Mouse (Mus musculus) bone marrow, adult 2 months (tissue): ENCODE measurements around the gene Slc38a7. TPM values are rescaled to one million over a fixed set of nuclear protein-coding genes. Genes with fewer than 3 reads are reported as not detected.
"Not testable (repeated sequence)": the region's sequence is repeated elsewhere in the genome, so short reads cannot be mapped to it uniquely, and the experiment has no call there.

Experiments used
- H3K27ac ChIP-seq: fragments of 200-500 bp; 2 replicates; pipeline ENCODE4 v1.5.1; 2012; ENCODE audit warnings: low read depth, mild to moderate bottlenecking, control low read depth, inconsistent platforms, low read length; ENCODE audit not compliant: control insufficient read depth, poor library complexity, insufficient read depth
- H3K4me1 ChIP-seq: fragments of 200-500 bp; 2 replicates; pipeline ENCODE4 v1.6.1; 2011; ENCODE audit warnings: low read length; ENCODE audit not compliant: control insufficient read depth, insufficient read depth
- H3K4me3 ChIP-seq: fragments of 200-500 bp; replicated peaks from 2 replicates; pipeline ENCODE3; 2011; ENCODE audit warnings: mild to moderate bottlenecking, low read depth, low read length, control low read depth; ENCODE audit not compliant: control insufficient read depth
- CTCF ChIP-seq: fragments of 200-500 bp; IDR thresholded peaks from 2 replicates; pipeline ENCODE4 v1.5.1; 2011; ENCODE audit warnings: low read length, control low read depth; ENCODE audit not compliant: control insufficient read depth, insufficient read depth
- POLR2A ChIP-seq: fragments of 200-500 bp; IDR thresholded peaks from 2 replicates; pipeline ENCODE4 v1.6.1; 2011; ENCODE audit warnings: low read depth, mild to moderate bottlenecking, control low read depth, low read length, borderline replicate concordance; ENCODE audit not compliant: control insufficient read depth
- WGBS: fragments of 180-500 bp; shearing (Covaris S2); methylation state at CpG from one replicate; pipeline ENCODE4 v1.1.7; 2018; 5-methylcytosine and 5-hydroxymethylcytosine counted together
- polyA plus RNA-seq: library from polyadenylated mRNA; stranded (reverse); fragments of >200 nt; gene quantifications from 2 replicates; pipeline ENCODE4 v1.2.4, GENCODE M21; 2011; ENCODE audit warnings: low replicate concordance; ENCODE audit not compliant: missing spikeins, insufficient read depth, insufficient read length

The Slc38a7 gene
- polyA plus RNA-seq, 1 experiment = 3.0 TPM

DNA sequence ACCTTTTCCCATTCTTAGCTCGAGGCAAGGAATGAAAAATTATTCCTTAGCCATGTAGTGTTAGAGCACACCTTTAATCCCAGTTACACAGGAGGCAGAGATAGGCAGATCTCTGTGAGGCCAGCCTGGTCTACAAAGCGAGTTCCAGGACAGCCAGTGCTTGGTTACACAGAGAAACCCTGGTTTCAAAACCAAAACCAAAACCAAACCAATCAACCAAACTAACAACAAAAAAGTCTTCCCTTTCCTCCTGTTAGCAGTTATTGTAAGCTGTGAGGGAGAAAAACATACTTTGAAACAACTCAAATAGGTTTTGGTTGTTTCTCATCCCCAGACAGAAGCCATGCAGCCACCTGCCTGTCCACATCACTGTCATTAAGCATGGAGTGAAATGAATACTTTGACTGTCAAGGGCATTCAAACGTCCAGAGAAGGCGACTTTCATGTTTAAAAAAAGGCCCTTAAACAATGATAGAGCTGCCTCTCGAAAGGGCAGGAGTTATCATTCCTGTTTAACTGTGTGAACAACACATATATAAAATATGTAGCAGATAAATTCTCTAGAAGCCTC, 32.0 kb upstream of the Slc38a7 start:
- WGBS = 69% methylated on average over 5 of the region's 5 CpGs
- Histone ChIP-seq H3K27ac (no peak overlapping the region), H3K4me1 (peaks cover 1% of the 10 kb centered on the region; the same call in 1 of the 2 replicates), H3K4me3 (no peak overlapping the region)
- TF ChIP-seq POLR2A (no peak), CTCF (no peak)

DNA sequence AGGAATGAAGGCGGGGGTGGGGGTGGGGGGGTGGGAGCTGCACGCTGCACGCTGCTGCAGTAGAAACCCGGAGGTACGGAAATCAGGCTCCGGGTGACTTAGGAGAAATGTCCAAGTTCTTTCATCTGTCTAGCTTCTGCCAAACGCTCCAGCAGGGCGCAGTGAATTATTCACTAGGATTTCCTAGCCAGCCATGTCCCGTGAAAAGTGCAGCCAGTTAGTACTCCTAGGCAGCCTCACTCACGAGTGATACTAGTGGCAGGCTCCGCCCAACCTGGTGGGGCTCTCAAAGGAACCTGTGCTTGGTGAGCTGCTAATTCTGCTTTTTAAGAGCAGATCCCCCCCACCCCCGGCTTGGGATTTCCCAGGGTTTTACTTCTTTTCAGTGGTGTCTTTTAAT, 31.2 kb upstream of the Slc38a7 start:
- Histone ChIP-seq H3K4me3 (no peak overlapping the region), H3K4me1 (peaks cover 1% of the 10 kb centered on the region; the same call in 1 of the 2 replicates), H3K27ac (no peak overlapping the region)
- TF ChIP-seq CTCF = no peak
- TF ChIP-seq POLR2A = no peak
- 80% methylated on average over 11 of the region's 12 CpGs for WGBS

DNA sequence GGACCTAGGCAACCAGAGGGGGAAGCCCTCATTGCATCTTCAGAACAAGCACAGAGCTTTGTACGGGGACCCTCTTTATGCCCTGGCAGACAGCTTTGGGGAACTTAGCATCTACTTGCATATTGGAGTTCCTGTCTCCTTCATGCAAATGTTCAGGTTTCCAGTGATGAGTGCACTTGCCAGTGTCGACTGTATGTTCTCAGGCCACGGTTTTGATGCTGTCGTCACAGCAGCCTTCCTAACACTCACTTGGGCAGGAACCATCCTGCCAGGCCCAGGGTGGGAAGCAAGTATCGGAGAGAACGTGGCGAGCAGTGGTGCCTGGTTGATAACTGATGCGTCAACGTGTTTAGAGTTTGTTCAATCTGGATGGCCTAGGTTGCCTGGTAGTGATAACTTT, 28.9 kb upstream of the Slc38a7 start:
- no peak for TF ChIP-seq CTCF
- no peak for TF ChIP-seq POLR2A
- H3K27ac ChIP-seq = no peak overlapping the region
- 64% methylated on average over 9 of the region's 9 CpGs for WGBS
- no peaks in the 10 kb centered on the region; the same call in 1 of the 2 replicates for H3K4me1 ChIP-seq
- H3K4me3 ChIP-seq = no peak overlapping the region

GRCm38 (mm10) chr8:95881576-95881975, 28.2 kb upstream of the Slc38a7 start:
- Histone ChIP-seq H3K27ac (no peak overlapping the region), H3K4me3 (no peak overlapping the region), H3K4me1 (no peaks in the 10 kb centered on the region; the same call in 1 of the 2 replicates)
- TF ChIP-seq POLR2A (no peak), CTCF (no peak)
- 66% methylated on average over 3 of the region's 3 CpGs for WGBS

- TF ChIP-seq CTCF (no peak), POLR2A (no peak)
- Histone ChIP-seq H3K27ac (no peak overlapping the region), H3K4me1 (no peaks in the 10 kb centered on the region), H3K4me3 (no peak overlapping the region)
- 79% methylated on average over 4 of the region's 4 CpGs for WGBS
These were observed 26.5 kb upstream of the Slc38a7 start for GRCm38 (mm10) chr8:95879823-95880222.

DNA sequence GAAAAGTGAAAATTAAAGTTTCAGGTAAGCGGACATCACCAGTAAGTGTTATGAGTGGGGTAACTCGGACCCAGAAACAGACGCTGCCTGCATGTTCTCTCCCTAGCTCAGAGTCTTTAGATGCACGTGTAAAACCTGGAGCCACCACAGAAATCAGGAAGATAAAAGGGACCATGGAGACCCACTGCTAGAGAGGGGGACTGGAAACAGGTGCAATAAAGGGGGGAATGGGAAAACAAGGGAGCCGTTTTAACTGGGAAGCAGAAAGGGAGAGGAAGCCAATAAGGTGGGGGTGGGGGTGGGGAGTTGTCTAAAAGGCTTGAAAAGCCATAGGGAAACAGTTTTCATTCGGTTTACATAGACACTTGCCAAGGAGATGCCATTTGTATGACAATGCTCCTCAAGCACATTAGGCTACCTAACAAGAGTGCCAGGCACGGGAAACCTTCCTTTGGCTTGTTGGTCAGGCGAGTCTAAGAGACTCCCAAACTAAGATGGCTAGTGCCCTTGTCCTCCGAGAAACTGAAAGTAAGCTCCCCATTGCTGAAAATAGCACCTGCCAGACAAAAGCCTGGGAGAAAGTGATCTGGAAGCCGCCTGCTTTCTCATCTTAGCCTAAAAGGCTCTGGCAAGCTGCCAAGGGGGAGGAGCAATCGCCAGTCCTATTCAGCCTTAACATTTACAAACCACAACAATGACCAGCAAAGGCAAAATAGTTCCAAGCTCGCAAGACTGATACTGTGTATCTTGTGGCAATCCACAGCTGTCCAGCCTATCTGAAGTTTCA, 25.0 kb upstream of the Slc38a7 start:
- 61% methylated on average over 12 of the region's 12 CpGs for WGBS
- H3K4me1 ChIP-seq = no peaks in the 10 kb centered on the region
- H3K27ac ChIP-seq = no peak overlapping the region
- no peak overlapping the region for H3K4me3 ChIP-seq
- TF ChIP-seq CTCF = no peak
- TF ChIP-seq POLR2A = no peak

GRCm38 (mm10) chr8:95875270-95875669, 21.9 kb upstream of the Slc38a7 start:
- 92% methylated on average over 7 of the region's 7 CpGs for WGBS
- H3K27ac ChIP-seq = no peak overlapping the region
- TF ChIP-seq POLR2A (no peak), CTCF (no peak)
- no peak overlapping the region for H3K4me3 ChIP-seq
- H3K4me1 ChIP-seq = no peaks in the 10 kb centered on the region

DNA sequence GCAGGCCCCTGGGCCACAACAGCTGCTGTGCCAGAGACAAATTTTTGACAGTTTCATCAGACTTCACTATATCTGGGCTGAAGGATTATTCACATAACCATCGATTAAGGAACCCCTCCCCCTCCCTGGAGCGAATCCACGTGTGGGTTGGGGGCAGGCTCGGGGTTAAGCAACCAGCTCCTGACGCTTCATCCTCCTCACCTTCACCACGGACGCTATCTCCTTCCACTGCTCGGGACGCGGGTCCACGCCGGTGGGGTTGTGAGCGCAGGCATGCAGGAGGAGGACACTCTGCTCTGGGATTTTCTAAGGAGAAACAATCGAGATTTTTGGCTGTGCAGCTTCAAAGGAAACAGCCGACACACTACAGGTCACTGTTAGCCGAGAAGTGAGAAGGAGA, 18.4 kb upstream of the Slc38a7 start:
- 84% methylated on average over 16 of the region's 16 CpGs for WGBS
- Histone ChIP-seq H3K4me3 (no peak overlapping the region), H3K4me1 (no peaks in the 10 kb centered on the region), H3K27ac (no peak overlapping the region)
- TF ChIP-seq CTCF (no peak), POLR2A (no peak)

- not testable (repeated sequence) for H3K27ac ChIP-seq, H3K4me3 ChIP-seq, H3K4me1 ChIP-seq
- WGBS = 95% methylated on average over 18 of the region's 18 CpGs
These were observed 11.5 kb upstream of the Slc38a7 start for GRCm38 (mm10) chr8:95864851-95865250.

GRCm38 (mm10) chr8:95863761-95864440, 10.6 kb upstream of the Slc38a7 start:
- H3K4me3 ChIP-seq, H3K27ac ChIP-seq, H3K4me1 ChIP-seq: not testable (repeated sequence)
- 64% methylated on average over 11 of the region's 11 CpGs for WGBS
